ENCODE assay signal across 20 mouse cellular contexts in genomic region chr2:164396911-164397310, GRCm38 (mm10). TPM values are rescaled to one million over a fixed set of nuclear protein-coding genes. Genes with fewer than 3 reads are reported as not detected.
"Had no signal": no experiment of that assay in that cellular context is flagged by ENCODE, and none has a peak within 500 bp of the region (broad histone marks: within the 10 kb centered on the region; RNA-seq: fewer than 3 reads in every experiment).

No protein-coding gene starts in this region.

- H3K9me3 ChIP-seq: liver, embryonic 15.5 days; neural tube, embryonic 13.5 days; neural tube, embryonic 15.5 days had no signal

- ATAC-seq: midbrain, embryonic 16.5 days had no signal

- H3K36me3 ChIP-seq: liver, embryonic 15.5 days; midbrain, embryonic 10.5 days; midbrain, embryonic 12.5 days; neural tube, embryonic 13.5 days; neural tube, embryonic 15.5 days had no signal

- H3K4me3 ChIP-seq: liver, embryonic 15.5 days; midbrain, embryonic 10.5 days; midbrain, embryonic 12.5 days; myocyte; neural tube, embryonic 13.5 days; neural tube, embryonic 15.5 days had no signal

- DNase-seq: lung, adult 18-20 months; lung, embryonic 14.5 days; lung, postnatal 10 days; lung, postnatal 4 days; midbrain, embryonic 14.5 days; right cerebral cortex, postnatal 14 days; spleen, adult 18-20 months; thymus, adult 18-20 months; thymus, postnatal 14 days; thymus, postnatal 36 days had no signal

- H3K9ac ChIP-seq: liver, embryonic 15.5 days; lung, embryonic 14.5 days; midbrain, embryonic 12.5 days; neural tube, embryonic 13.5 days; neural tube, embryonic 15.5 days had no signal

- H3K4me2 ChIP-seq: liver, embryonic 15.5 days; lung, embryonic 14.5 days; midbrain, embryonic 12.5 days; neural tube, embryonic 13.5 days; neural tube, embryonic 15.5 days had no signal

- H3K4me1 ChIP-seq: liver, embryonic 15.5 days; midbrain, embryonic 12.5 days had no signal

- H3K27ac ChIP-seq: liver, embryonic 15.5 days; midbrain, embryonic 10.5 days; midbrain, embryonic 12.5 days; neural tube, embryonic 13.5 days; neural tube, embryonic 15.5 days had no signal

RNA-seq across cellular contexts. Expression of gene Rbpjl, which starts 6.0 kb away (rescaled TPM):
- total RNA-seq: megakaryocyte-erythroid progenitor cell, adult 5-6 weeks had no signal
- polyA plus RNA-seq: midbrain, embryonic 10.5 days; midbrain, embryonic 14.5 days; neural tube, embryonic 11.5 days; thymus, postnatal 0 days had no signal

RNA-seq across cellular contexts. Expression of gene Slpi, which starts 8.0 kb away (rescaled TPM):
- total RNA-seq: megakaryocyte-erythroid progenitor cell, adult 5-6 weeks had no signal
- polyA plus RNA-seq: midbrain, embryonic 10.5 days; midbrain, embryonic 12.5 days; midbrain, embryonic 14.5 days; midbrain, embryonic 16.5 days had no signal

RNA-seq across cellular contexts. Expression of gene Matn4, which starts 8.0 kb away (rescaled TPM):
- polyA plus RNA-seq: midbrain, embryonic 10.5 days; midbrain, embryonic 14.5 days had no signal
